Mouse (Mus musculus) intestine, postnatal 0 days (tissue): ENCODE data around the gene H2afj. TPM values are rescaled to one million over a fixed set of nuclear protein-coding genes. Genes with fewer than 3 reads are reported as not detected.
"Not testable (repeated sequence)": the region's sequence is repeated elsewhere in the genome, so short reads cannot be mapped to it uniquely, and the experiment has no call there.

Experiments used
- ATAC-seq: fragments of 200-750 bp; cut with Nextera tagmentation; 2 replicates; pipeline ENCODE4 v1.8.0; 2017; ENCODE audit warnings: mild to moderate bottlenecking, moderate TSS enrichment, moderate library complexity
- H3K27ac ChIP-seq: fragments of 300-500 bp; sonication (generic); 2 replicates; pipeline ENCODE4 v1.5.1; 2014; ENCODE audit warnings: mild to moderate bottlenecking, low read depth, low read length, moderate library complexity
- H3K27me3 ChIP-seq: fragments of 300-500 bp; sonication (generic); replicated peaks from 2 replicates; pipeline ENCODE4 v1.6.1; 2014; ENCODE audit warnings: low read length, mixed read lengths; ENCODE audit not compliant: control insufficient read depth, insufficient read depth
- H3K36me3 ChIP-seq: fragments of 300-500 bp; sonication (generic); 2 replicates; pipeline ENCODE4 v1.6.1; 2014; ENCODE audit warnings: mild to moderate bottlenecking, moderate library complexity; ENCODE audit not compliant: control insufficient read depth, insufficient read depth
- H3K4me1 ChIP-seq: fragments of 300-500 bp; sonication (generic); replicated peaks from 2 replicates; pipeline ENCODE4 v1.6.1; 2014; ENCODE audit warnings: antibody characterized with exemption, low read length, mixed read lengths; ENCODE audit not compliant: control insufficient read depth, insufficient read depth
- H3K4me2 ChIP-seq: fragments of 300-500 bp; sonication (generic); replicated peaks from 2 replicates; pipeline ENCODE4 v1.6.1; 2014; ENCODE audit warnings: low read depth, mild to moderate bottlenecking, moderate library complexity
- H3K4me3 ChIP-seq: fragments of 300-500 bp; sonication (generic); 2 replicates; pipeline ENCODE4 v1.5.1; 2014; ENCODE audit warnings: low read depth, low read length
- H3K9ac ChIP-seq: fragments of 300-500 bp; sonication (generic); 2 replicates; pipeline ENCODE4 v1.6.1; 2014; ENCODE audit warnings: mild to moderate bottlenecking, low read depth, low read length
- H3K9me3 ChIP-seq: fragments of 300-500 bp; sonication (generic); 2 replicates; pipeline ENCODE4 v1.6.1; 2016; ENCODE audit warnings: mixed run types; ENCODE audit not compliant: control insufficient read depth
- CTCF ChIP-seq: sonication (generic); IDR thresholded peaks from 2 replicates; pipeline ENCODE4 v1.5.1; 2016; ENCODE audit warnings: low read depth, mild to moderate bottlenecking, control low read depth, antibody characterized with exemption, moderate library complexity
- WGBS: fragments of 180-500 bp; shearing (Covaris S2); extraction: QIAGEN DNeasy Blood & Tissue Kit; methylation state at CpG from one replicate; pipeline ENCODE4 v1.1.7; 2014; 5-methylcytosine and 5-hydroxymethylcytosine counted together
- polyA plus RNA-seq: library from polyadenylated mRNA; unstranded; fragments of >200 nt; fragmentation: Nextera tagmentation; extraction: Ambion mirVana; gene quantifications from 2 replicates; pipeline ENCODE4 v1.2.1, GENCODE M21; 2015

H2afj gene
- polyA plus RNA-seq, 1 experiment from 2014 or later, result 231 TPM

DNA sequence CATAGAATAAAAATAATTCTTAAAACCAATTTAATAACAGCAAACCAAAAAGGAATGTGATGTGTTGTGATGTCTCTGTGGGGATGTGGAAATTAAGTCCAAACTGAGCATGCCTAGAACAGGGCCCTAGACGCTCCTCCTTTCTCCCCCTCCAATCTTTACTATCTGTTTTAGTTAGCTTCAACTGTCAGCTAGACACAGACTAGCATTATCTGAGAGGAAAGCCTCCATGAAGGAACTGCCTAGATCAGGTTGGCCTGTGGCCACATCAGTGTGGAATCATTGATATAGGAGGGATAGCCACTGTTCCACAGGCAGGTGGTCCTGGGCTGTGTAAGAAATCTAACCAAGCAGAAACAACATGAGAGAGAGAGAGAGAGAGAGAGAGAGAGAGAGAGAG is 12.9 kb upstream of the H2afj start:
- no peak for TF ChIP-seq CTCF
- Histone ChIP-seq H3K4me2 (no peak overlapping the region), H3K36me3 (no peaks in the 10 kb centered on the region), H3K9me3 (no peaks in the 10 kb centered on the region), H3K27me3 (no peaks in the 10 kb centered on the region), H3K9ac (no peak overlapping the region), H3K27ac (no peak overlapping the region), H3K4me1 (0 out of 2 replicates have a peak, but pooled peaks cover 3% of the 10 kb centered on the region), H3K4me3 (no peak overlapping the region)
- WGBS, result 70% methylated on average over 1 of the region's 1 CpGs
- no peak for ATAC-seq

- no peak overlapping the region for H3K4me3 ChIP-seq
- no peaks in the 10 kb centered on the region for H3K27me3 ChIP-seq
- no peak for ATAC-seq
- no peak overlapping the region for H3K9ac ChIP-seq
- H3K4me2 ChIP-seq, result no peak overlapping the region
- 0 out of 2 replicates have a peak, but pooled peaks cover 3% of the 10 kb centered on the region for H3K4me1 ChIP-seq
- 69% methylated on average over 6 of the region's 6 CpGs for WGBS
- H3K9me3 ChIP-seq, result no peaks in the 10 kb centered on the region
- H3K27ac ChIP-seq, result no peak overlapping the region
- H3K36me3 ChIP-seq, result no peaks in the 10 kb centered on the region
- no peak for TF ChIP-seq CTCF
These were observed 12.2 kb upstream of the H2afj start for GRCm38 (mm10) chr6:136795850-136796249.

GRCm38 (mm10) chr6:136797874-136798693 is 10.0 kb upstream of the H2afj start:
- H3K9me3 ChIP-seq, H3K27me3 ChIP-seq, H3K36me3 ChIP-seq, H3K4me1 ChIP-seq, H3K4me2 ChIP-seq, H3K4me3 ChIP-seq, ATAC-seq, H3K27ac ChIP-seq, H3K9ac ChIP-seq: not testable (repeated sequence)
- WGBS, result 89% methylated on average over 3 of the region's 3 CpGs

DNA sequence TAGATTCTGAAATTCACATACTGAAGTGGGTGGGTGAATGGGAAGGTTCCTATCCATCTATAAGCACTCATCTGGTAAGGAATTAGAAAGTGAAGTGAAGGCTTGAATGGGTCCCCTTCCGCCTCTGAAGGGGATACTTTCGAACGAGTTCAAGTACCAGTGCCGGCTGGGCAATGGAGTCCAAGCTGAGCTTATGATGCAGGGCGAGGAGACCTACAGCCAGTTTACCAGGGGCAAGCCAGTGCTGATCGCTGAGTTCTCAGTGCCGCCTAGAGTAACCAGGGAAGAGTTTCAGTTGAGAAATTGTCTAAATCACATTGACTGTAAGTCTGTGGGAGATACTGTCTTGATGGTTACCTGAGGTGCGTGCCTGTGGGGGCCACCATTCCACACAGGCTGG is 7.3 kb upstream of the H2afj start:
- no peak for ATAC-seq
- Histone ChIP-seq H3K4me1 (0 out of 2 replicates have a peak, but pooled peaks cover 4% of the 10 kb centered on the region), H3K4me3 (no peak overlapping the region), H3K9ac (no peak overlapping the region), H3K27me3 (no peaks in the 10 kb centered on the region), H3K4me2 (no peak overlapping the region), H3K27ac (no peak overlapping the region), H3K36me3 (no peaks in the 10 kb centered on the region), H3K9me3 (no peaks in the 10 kb centered on the region)
- 89% methylated on average over 8 of the region's 8 CpGs for WGBS
- no peak for TF ChIP-seq CTCF

- no peak for TF ChIP-seq CTCF
- 67% methylated on average over 6 of the region's 6 CpGs for WGBS
- no peaks in the 10 kb centered on the region for H3K9me3 ChIP-seq
- H3K27ac ChIP-seq, result no peak overlapping the region
- 0 out of 2 replicates have a peak, but pooled peaks cover 4% of the 10 kb centered on the region for H3K4me1 ChIP-seq
- H3K9ac ChIP-seq, result no peak overlapping the region
- no peaks in the 10 kb centered on the region for H3K27me3 ChIP-seq
- H3K36me3 ChIP-seq, result no peaks in the 10 kb centered on the region
- no peak overlapping the region for H3K4me2 ChIP-seq
- H3K4me3 ChIP-seq, result no peak overlapping the region
- no peak for ATAC-seq
These were observed 6.8 kb upstream of the H2afj start for GRCm38 (mm10) chr6:136801274-136801673.

- Histone ChIP-seq H3K4me2 (peak overlapping the region; percentile 88), H3K36me3 (no peaks in the 10 kb centered on the region), H3K4me3 (peak overlapping the region; percentile 68), H3K9ac (peak overlapping the region; percentile 82), H3K27me3 (no peaks in the 10 kb centered on the region), H3K4me1 (0 out of 2 replicates have a peak, but pooled peaks cover 7% of the 10 kb centered on the region), H3K27ac (peak overlapping the region; percentile 99), H3K9me3 (no peaks in the 10 kb centered on the region)
- TF ChIP-seq CTCF, result no peak
- ATAC-seq, result no peak
- 7% methylated on average over 12 of the region's 12 CpGs for WGBS
These were observed 4.8 kb upstream of the H2afj start for GRCm38 (mm10) chr6:136803093-136803738.
